Mouse (Mus musculus): Measurements from ENCODE around the gene Bcl2l14.
A peak's percentile ranks its signal among the peaks of the same experiment; 100 is the strongest.

Gene Bcl2l14

DNA sequence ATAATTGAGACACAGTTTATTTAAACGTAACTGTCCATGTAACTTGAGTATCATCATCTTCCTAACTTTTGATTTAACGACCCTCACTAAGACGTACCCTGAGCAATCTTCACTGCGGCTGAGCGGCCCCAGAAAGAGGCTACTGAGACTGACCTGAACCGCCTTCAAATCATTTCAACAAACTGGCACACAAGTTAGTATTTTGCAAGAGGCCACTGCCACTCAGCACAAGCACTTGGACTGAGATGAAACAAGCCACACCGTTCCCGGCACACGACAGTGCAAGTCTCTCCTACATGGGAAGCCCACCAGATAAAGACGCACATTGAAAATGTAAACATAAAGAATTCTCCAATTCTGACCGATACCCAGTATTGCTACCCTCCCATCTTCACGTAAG, 52.3 kb downstream of the Bcl2l14 start:
- DNase-seq, result no peak

- DNase-seq, result no peak
Measured at GRCm38 (mm10) chr6:134449958-134450357, 53.8 kb downstream of the Bcl2l14 start.

DNA sequence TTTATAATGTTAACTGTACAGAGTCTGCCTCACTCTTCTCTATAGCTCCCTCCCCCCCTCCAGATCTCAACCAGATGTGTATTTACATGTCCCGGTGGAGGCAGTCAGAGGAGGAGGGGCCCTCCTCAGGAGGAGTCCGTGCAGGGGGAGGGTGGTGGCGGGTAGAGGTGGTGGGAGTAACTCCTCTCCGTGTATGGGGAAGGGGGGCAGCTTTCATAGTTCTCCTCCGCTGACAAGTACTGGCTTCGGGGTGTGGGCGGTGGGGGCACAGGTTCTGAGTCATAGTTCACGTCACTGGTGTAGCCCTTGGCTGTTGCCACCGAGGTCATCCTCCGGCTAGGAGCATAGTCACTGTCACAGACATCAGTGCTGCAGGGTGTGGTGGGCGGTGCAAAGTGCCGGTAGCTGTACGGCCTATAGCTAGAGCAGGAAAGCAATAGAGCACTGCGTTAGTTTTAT, 54.6 kb downstream of the Bcl2l14 start:
- DNase-seq, result no peak

GRCm38 (mm10) chr6:134454093-134454492, 58.0 kb downstream of the Bcl2l14 start:
- peak; percentile 24 for DNase-seq

DNA sequence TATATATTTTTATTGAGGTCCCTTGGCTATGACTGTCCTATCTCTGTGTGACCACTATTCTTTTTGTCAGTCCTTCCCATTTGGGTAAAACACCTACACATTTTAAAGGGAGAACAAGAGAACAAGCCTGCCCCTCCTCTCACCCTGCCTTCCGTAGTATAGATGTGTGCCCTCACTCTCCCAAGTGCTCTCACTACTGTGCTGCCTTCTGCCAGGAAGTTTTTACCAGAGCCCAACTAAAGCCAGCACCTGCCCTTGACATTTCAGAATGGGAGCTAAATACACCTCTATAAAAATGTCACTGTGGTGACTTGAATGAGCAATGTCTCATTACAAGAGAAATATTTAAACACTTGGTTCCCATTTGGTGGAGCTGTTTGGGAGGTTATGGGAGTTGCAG, 62.3 kb downstream of the Bcl2l14 start:
- no peak for DNase-seq

- no peak for DNase-seq
Measured at GRCm38 (mm10) chr6:134461175-134461574, 65.1 kb downstream of the Bcl2l14 start.

DNA sequence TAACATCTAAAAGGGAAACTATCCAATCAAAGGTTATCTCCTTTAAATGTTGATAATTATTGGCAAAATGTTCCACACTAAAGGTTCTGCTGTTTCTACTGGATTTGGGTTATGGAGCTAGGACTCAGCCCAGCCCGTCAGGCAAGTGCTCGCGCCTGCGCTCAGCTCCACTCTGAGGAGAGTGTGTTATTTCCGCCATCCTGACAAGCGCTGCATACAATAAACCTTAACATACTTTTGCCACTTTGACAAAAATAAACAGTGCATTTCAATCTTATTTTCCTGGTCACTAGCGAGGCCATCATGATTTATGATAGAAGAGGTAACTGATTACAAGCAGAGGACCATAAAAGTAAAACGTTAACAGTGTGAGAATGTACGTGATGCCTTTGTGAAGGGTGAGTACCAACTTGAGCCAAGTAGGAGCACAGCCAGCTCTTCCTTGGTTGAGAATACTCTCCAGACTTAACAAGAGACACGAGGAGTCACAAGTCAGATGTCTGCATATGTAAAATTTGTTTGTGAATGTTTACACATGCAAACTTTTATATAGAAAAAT, 70.6 kb downstream of the Bcl2l14 start:
- DNase-seq, result no peak

DNA sequence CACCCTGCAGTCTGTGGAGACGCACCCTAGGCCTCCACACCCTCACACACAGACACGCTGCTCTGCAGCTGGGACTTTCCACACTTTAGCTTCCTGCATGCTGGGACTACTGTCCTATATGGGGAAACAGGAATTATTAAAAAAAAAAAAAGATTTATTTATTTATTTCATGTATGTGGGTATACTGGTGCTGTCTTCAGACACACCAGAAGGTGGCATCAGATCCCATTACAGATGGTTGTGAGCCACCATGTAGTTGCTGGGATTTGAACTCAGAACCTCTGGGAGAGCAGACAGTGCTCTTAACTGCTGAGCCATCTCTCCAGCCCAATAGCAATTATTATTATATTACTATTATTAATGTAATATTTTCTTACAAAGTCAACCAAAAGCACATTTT, 73.2 kb downstream of the Bcl2l14 start:
- DNase-seq, result no peak

GRCm38 (mm10) chr6:134470857-134471256, 74.7 kb downstream of the Bcl2l14 start:
- DNase-seq, result peak; percentile 39

GRCm38 (mm10) chr6:134473143-134473561, 77.0 kb downstream of the Bcl2l14 start:
- DNase-seq, result no peak

GRCm38 (mm10) chr6:134479481-134479880, 83.4 kb downstream of the Bcl2l14 start:
- DNase-seq, result no peak

DNA sequence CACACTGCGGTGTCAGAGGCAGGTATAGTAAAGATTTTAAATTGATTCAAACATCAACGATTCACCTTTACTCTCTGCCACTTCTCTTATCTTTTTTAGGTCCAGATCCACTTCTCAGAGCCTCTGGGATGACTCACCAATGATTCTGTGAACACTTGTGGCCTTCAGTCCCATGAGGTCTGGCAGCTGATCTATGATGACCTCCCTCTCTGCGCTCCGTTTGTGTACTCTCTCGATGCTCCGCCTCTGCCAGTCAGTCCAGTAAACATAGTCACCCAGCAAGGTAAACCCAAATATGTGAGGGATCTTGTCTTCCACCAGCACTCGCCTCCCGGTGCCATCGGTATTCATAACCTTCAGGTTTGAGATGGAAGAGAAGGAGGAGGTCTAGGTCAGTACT, 90.2 kb downstream of the Bcl2l14 start:
- DNase-seq, result no peak

Data from kidney, postnatal 14 days (tissue).